In genomic region chr5:25497369-25497719, GRCm38 (mm10) we compare ENCODE assay signal across 7 mouse cellular contexts. TPM values are rescaled to one million over a fixed set of nuclear protein-coding genes. Genes with fewer than 3 reads are reported as not detected.
DNase-seq lines count a peak whose midpoint lies in the region; ATAC-seq and TF ChIP-seq lines count a peak whose summit lies in the region.

No protein-coding gene starts in this region.

- no peaks in the 10 kb centered on the region for H3K9me3 ChIP-seq in lung, embryonic 14.5 days (ENCODE audit: low read depth, low read length)
- H3K9me3 ChIP-seq in forebrain, embryonic 14.5 days (replicated peaks; ENCODE audit: control insufficient read depth, low read length), result no peaks in the 10 kb centered on the region
- H3K9me3 ChIP-seq in limb, embryonic 11.5 days (ENCODE audit: control insufficient read depth, low read length), result no peaks in the 10 kb centered on the region

- H3K79me2 ChIP-seq in myocyte (ENCODE audit: control insufficient read depth, insufficient read depth), result peaks cover 53% of the 10 kb centered on the region

- TF ChIP-seq POLR2A in brain, embryonic 14.5 days (IDR thresholded peaks at IDR 0.05; ENCODE audit: borderline replicate concordance, extremely low read depth, insufficient read depth, insufficient read length, poor library complexity, severe bottlenecking), result no peak
- TF ChIP-seq POLR2A in myocyte (IDR thresholded peaks at IDR 0.05; ENCODE audit: insufficient read length, low read depth), result no peak

- peak overlapping the region; percentile 61 for H3ac ChIP-seq in myocyte (ENCODE audit: control insufficient read depth, insufficient read length)

- H3K36me3 ChIP-seq in lung, embryonic 14.5 days (ENCODE audit: insufficient read depth), result no peaks in the 10 kb centered on the region
- no peaks in the 10 kb centered on the region for H3K36me3 ChIP-seq in forebrain, embryonic 14.5 days (ENCODE audit: control insufficient read depth, insufficient read depth, low read length)
- no peaks in the 10 kb centered on the region for H3K36me3 ChIP-seq in limb, embryonic 11.5 days (ENCODE audit: control insufficient read depth, insufficient read depth, low read length)
- H3K36me3 ChIP-seq in myocyte (ENCODE audit: control insufficient read depth, insufficient read depth), result no peaks in the 10 kb centered on the region

- TF ChIP-seq CTCF in lung, embryonic 14.5 days (IDR thresholded peaks at IDR 0.05; ENCODE audit: low read depth), result no peak
- no peak for TF ChIP-seq CTCF in brain, embryonic 14.5 days (IDR thresholded peaks at IDR 0.05; ENCODE audit: borderline replicate concordance, extremely low read depth, insufficient read depth, insufficient read length)

- H3K27me3 ChIP-seq in lung, embryonic 14.5 days (ENCODE audit: insufficient read depth, low read length), result no peaks in the 10 kb centered on the region
- no peaks in the 10 kb centered on the region for H3K27me3 ChIP-seq in forebrain, embryonic 14.5 days (replicated peaks; ENCODE audit: control insufficient read depth, insufficient read depth, low read length)
- H3K27me3 ChIP-seq in limb, embryonic 11.5 days (ENCODE audit: control insufficient read depth, insufficient read depth, low read length), result no peaks in the 10 kb centered on the region
- no peaks in the 10 kb centered on the region for H3K27me3 ChIP-seq in myocyte (ENCODE audit: control insufficient read depth, insufficient read depth, insufficient read length)

- ATAC-seq in lung, embryonic 14.5 days (ENCODE audit: insufficient read depth), result no peak
- no peak for ATAC-seq in forebrain, embryonic 14.5 days
- ATAC-seq in limb, embryonic 11.5 days (ENCODE audit: insufficient number of reproducible peaks, low FRiP score, low TSS enrichment, low read depth), result no peak

- peak overlapping the region; percentile 61 for H3K4me2 ChIP-seq in lung, embryonic 14.5 days
- H3K4me2 ChIP-seq in forebrain, embryonic 14.5 days (ENCODE audit: low read length), result peak overlapping the region; percentile 82
- H3K4me2 ChIP-seq in limb, embryonic 11.5 days (ENCODE audit: low read depth, severe bottlenecking), result peak overlapping the region; percentile 70
- H3K4me2 ChIP-seq in myocyte (ENCODE audit: low read depth), result peak overlapping the region; percentile 88

- under 1% methylated on average over 10 of the region's 10 CpGs for WGBS in lung, embryonic 14.5 days
- under 1% methylated on average over 10 of the region's 10 CpGs for WGBS in forebrain, embryonic 14.5 days
- whole genome bisulfite sequencing in limb, embryonic 11.5 days, result 1% methylated on average over 10 of the region's 10 CpGs

- H3K9ac ChIP-seq in lung, embryonic 14.5 days, result peak overlapping the region; percentile 91
- H3K9ac ChIP-seq in forebrain, embryonic 14.5 days (ENCODE audit: low read length), result peak overlapping the region; percentile 97
- peak overlapping the region; percentile 96 for H3K9ac ChIP-seq in limb, embryonic 11.5 days (ENCODE audit: low read length)

- DNase-seq in lung, embryonic 14.5 days, result peak; percentile 47
- no peak for DNase-seq in lung, postnatal 25 days (ENCODE audit: low spot score)
- DNase-seq in brain, embryonic 14.5 days (ENCODE audit: low read depth), result peak; percentile 59
- peak; percentile 21 for DNase-seq in forebrain, embryonic 14.5 days (ENCODE audit: low spot score)
- peak; percentile 26 for DNase-seq in limb, embryonic 11.5 days (ENCODE audit: low spot score)
- no peak for DNase-seq in right cerebral cortex, adult 2 months (ENCODE audit: low spot score in 2 of 2)

- peak overlapping the region; percentile 94 for H3K4me3 ChIP-seq in lung, embryonic 14.5 days (ENCODE audit: low read depth, low read length)
- H3K4me3 ChIP-seq in forebrain, embryonic 14.5 days (ENCODE audit: low read depth, low read length), result peak overlapping the region; percentile 95
- peak overlapping the region; percentile 91 for H3K4me3 ChIP-seq in limb, embryonic 11.5 days (ENCODE audit: low read depth, low read length)
- peak overlapping the region; percentile 57 for H3K4me3 ChIP-seq in myocyte

- no peaks in the 10 kb centered on the region; the same call in 1 of the 2 replicates for H3K4me1 ChIP-seq in lung, embryonic 14.5 days (ENCODE audit: insufficient read depth)
- peaks cover 8% of the 10 kb centered on the region for H3K4me1 ChIP-seq in forebrain, embryonic 14.5 days (ENCODE audit: control insufficient read depth, insufficient read depth, low read length)
- H3K4me1 ChIP-seq in limb, embryonic 11.5 days (ENCODE audit: control insufficient read depth, insufficient read depth, low read length), result no peaks in the 10 kb centered on the region

- H3K27ac ChIP-seq in lung, embryonic 14.5 days (ENCODE audit: low read depth), result peak overlapping the region; percentile 98
- H3K27ac ChIP-seq in forebrain, embryonic 14.5 days (ENCODE audit: low read depth, low read length), result peak overlapping the region; percentile 99; the same call in 1 of the 2 replicates
- no peak overlapping the region for H3K27ac ChIP-seq in limb, embryonic 11.5 days (replicated peaks; ENCODE audit: low read depth, low read length)

TF ChIP-seq in myocyte, 11 proteins besides CTCF, POLR2A, EP300 and RAD21:
- TF ChIP-seq USF1 (IDR thresholded peaks at IDR 0.05; ENCODE audit: low read depth) (no peak), E2F4 (IDR thresholded peaks at IDR 0.05; ENCODE audit: insufficient read depth) (no peak)

RNA-seq across cellular contexts. Expression of gene Kmt2c, which starts 1.2 kb away (rescaled TPM):
- 17.2 and 18.3 TPM in 2 replicates for polyA plus RNA-seq in lung, embryonic 14.5 days (2014; fragmentation: Nextera tagmentation; extraction: Ambion mirVana)
- polyA plus RNA-seq in brain, embryonic 14.5 days (2012; rRNA removed), result 50.9 and 52.3 TPM in 2 replicates
- polyA plus RNA-seq in forebrain, embryonic 14.5 days (2014; fragmentation: Nextera tagmentation; extraction: Ambion mirVana), result 22.6 and 30.3 TPM in 2 replicates
- 14.2 and 16.6 TPM in 2 replicates for polyA plus RNA-seq in limb, embryonic 11.5 days (2014; fragmentation: Nextera tagmentation; extraction: Ambion mirVana)
- 4.1 TPM for polyA plus RNA-seq in myocyte (2012; fragmentation: generic; extraction: Trizol)

RNA-seq across cellular contexts. Expression of gene Cct8l1, which starts 18.5 kb away (rescaled TPM):
- polyA plus RNA-seq in lung, embryonic 14.5 days (2014; fragmentation: Nextera tagmentation; extraction: Ambion mirVana), result 0.09 TPM in 1 of 2 replicates, not detected in the other
- 0.04 TPM in 1 of 2 replicates, not detected in the other for polyA plus RNA-seq in brain, embryonic 14.5 days (2012; rRNA removed)
- not detected in 2 replicates for polyA plus RNA-seq in forebrain, embryonic 14.5 days (2014; fragmentation: Nextera tagmentation; extraction: Ambion mirVana)
- not detected in 2 replicates for polyA plus RNA-seq in limb, embryonic 11.5 days (2014; fragmentation: Nextera tagmentation; extraction: Ambion mirVana)
- polyA plus RNA-seq in myocyte (2012; fragmentation: generic; extraction: Trizol), result not detected

Comparison
In these comparisons a context has a peak if more than half of its experiments do, and no peak if none do; other contexts are left out.
1. DNase-seq: peak in lung, embryonic 14.5 days (single experiment), brain, embryonic 14.5 days (single experiment), forebrain, embryonic 14.5 days (single experiment) and limb, embryonic 11.5 days (single experiment); none in lung, postnatal 25 days (single experiment) and right cerebral cortex, adult 2 months (0 of 2).
2. Peak in every context shown above with its lines, with median percentiles within 50 percentile points of each other: H3K4me2 ChIP-seq, H3K4me3 ChIP-seq and H3K9ac ChIP-seq.